Mouse (Mus musculus) hindbrain, embryonic 12.5 days (tissue): ENCODE data around the gene Skap2. TPM values are rescaled to one million over a fixed set of nuclear protein-coding genes. Genes with fewer than 3 reads are reported as not detected.

ENCODE experiments used
- ATAC-seq: fragments of 200-750 bp; cut with Nextera tagmentation; 2 replicates; pipeline ENCODE4 v1.8.0; 2017; ENCODE audit warnings: moderate TSS enrichment; ENCODE audit not compliant: low FRiP score
- H3K27ac ChIP-seq: fragments of 300-500 bp; sonication (generic); 2 replicates; pipeline ENCODE4 v1.5.1; 2016; ENCODE audit warnings: mild to moderate bottlenecking
- H3K27me3 ChIP-seq: fragments of 300-500 bp; sonication (generic); 2 replicates; pipeline ENCODE4 v1.6.1; 2016; ENCODE audit warnings: mild to moderate bottlenecking
- H3K36me3 ChIP-seq: fragments of 300-500 bp; sonication (generic); 2 replicates; pipeline ENCODE4 v1.6.1; 2016; ENCODE audit warnings: mild to moderate bottlenecking
- H3K4me1 ChIP-seq: fragments of 300-500 bp; sonication (generic); 2 replicates; pipeline ENCODE4 v1.6.1; 2016
- H3K4me2 ChIP-seq: fragments of 300-500 bp; sonication (generic); replicated peaks from 2 replicates; pipeline ENCODE4 v1.6.1; 2016; ENCODE audit warnings: mild to moderate bottlenecking
- H3K4me3 ChIP-seq: fragments of 300-500 bp; sonication (generic); 2 replicates; pipeline ENCODE4 v1.5.1; 2016; ENCODE audit warnings: mild to moderate bottlenecking
- H3K9ac ChIP-seq: fragments of 300-500 bp; sonication (generic); 2 replicates; pipeline ENCODE4 v1.6.1; 2016; ENCODE audit warnings: mild to moderate bottlenecking, moderate library complexity
- H3K9me3 ChIP-seq: fragments of 300-500 bp; sonication (generic); replicated peaks from 2 replicates; pipeline ENCODE4 v1.6.1; 2016; ENCODE audit warnings: mild to moderate bottlenecking
- WGBS: fragments of 180-500 bp; shearing (Covaris S2); methylation state at CpG from one replicate; pipeline ENCODE4 v1.1.7; 2016; 5-methylcytosine and 5-hydroxymethylcytosine counted together
- polyA plus RNA-seq: library from polyadenylated mRNA; unstranded; fragments of >200 nt; fragmentation: Nextera tagmentation; extraction: Ambion mirVana; gene quantifications from 2 replicates; pipeline ENCODE4 v1.2.1, GENCODE M21; 2016

Gene Skap2
- 24.4 and 27.8 TPM in 2 replicates for polyA plus RNA-seq

DNA sequence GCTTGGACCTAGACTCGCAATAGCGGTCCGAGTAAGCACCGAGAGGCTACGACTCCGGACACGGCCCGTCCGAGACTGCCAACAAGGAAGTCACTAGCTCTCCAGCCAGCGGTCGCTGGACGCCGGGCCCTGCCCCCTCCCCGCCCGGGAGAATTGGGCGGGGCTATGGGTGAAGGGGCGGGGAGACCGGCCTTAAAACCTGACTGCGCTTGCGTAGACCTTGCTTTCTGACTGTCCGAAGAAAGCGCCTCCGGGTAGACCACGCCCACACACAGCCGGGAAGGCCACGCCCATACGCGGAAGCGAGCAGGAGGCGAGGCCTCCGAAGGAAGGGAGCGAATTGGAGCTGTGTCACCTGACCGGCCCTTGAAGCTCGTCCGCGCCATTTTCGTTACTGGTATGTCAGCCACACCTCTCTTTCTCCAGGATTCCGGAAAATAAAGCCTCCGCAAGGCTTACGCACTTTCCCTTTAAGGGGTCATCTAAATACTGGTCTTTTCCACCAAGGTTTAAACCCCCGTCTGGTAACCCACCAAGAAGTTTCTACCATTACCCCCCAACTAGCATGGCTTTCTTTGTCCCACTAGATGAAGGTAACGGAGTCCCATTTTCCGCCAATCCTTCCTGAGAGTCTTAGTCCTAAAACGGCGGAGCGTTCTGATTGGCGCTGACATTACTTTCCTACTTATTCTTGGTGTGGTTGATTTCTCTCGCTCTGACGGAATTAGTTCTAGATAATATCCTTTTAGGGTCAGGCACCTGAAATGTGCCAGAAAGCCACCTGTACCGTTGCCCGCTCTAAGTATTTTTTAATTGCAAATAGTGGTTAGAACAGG lies at the start of gene Skap2:
Gene Skap2 (minus strand): TSS at position 141 of the 836 bp plus-strand sequence.
- H3K4me2 ChIP-seq = peak within 1 kb of the TSS; percentile 76
- peaks cover 2% of the 10 kb centered on the region; the same call in 1 of the 2 replicates for H3K4me1 ChIP-seq
- peaks cover 38% of the 10 kb centered on the region for H3K27me3 ChIP-seq
- ATAC-seq = peak; percentile 97
- H3K36me3 ChIP-seq = no peaks in the 10 kb centered on the region
- no peaks in the 10 kb centered on the region for H3K9me3 ChIP-seq
- H3K9ac ChIP-seq = peak within 1 kb of the TSS; percentile 55
- 1% methylated on average over 51 of the region's 51 CpGs for WGBS
- H3K27ac ChIP-seq = peak within 1 kb of the TSS; percentile 35; the same call in 1 of the 2 replicates
- H3K4me3 ChIP-seq = peak within 1 kb of the TSS; percentile 62

- Histone ChIP-seq H3K4me1 (peaks cover 7% of the 10 kb centered on the region), H3K9me3 (no peaks in the 10 kb centered on the region), H3K27ac (no peak overlapping the region), H3K4me3 (no peak overlapping the region), H3K9ac (no peak overlapping the region), H3K36me3 (no peaks in the 10 kb centered on the region), H3K4me2 (no peak overlapping the region), H3K27me3 (0 out of 2 replicates have a peak, but pooled peaks cover 5% of the 10 kb centered on the region)
- no peak for ATAC-seq
- 57% methylated on average over 10 of the region's 10 CpGs for WGBS
Measured at GRCm38 (mm10) chr6:52058899-52059448, 46.6 kb upstream of the Skap2 start.

DNA sequence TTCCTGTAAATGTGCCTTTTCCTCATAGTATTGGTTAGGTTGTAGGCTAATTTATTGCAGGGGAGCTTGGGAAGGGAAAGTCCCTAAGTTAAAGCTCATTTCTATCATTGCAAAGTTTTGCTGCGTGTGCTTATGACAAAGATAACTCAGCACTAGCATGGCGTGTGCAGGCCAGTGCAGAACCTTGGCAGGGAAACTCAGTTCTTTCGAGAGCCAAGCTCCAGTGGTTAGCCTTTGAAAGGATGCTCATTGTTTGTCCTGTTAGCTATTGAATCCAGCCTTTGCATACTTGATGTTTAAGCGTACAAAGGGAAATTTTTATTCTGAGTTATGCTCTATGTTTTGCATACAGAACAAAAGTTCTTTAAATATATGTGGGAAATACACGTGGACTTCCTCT lies 45.8 kb upstream of the Skap2 start:
- WGBS = 51% methylated on average over 5 of the region's 5 CpGs

DNA sequence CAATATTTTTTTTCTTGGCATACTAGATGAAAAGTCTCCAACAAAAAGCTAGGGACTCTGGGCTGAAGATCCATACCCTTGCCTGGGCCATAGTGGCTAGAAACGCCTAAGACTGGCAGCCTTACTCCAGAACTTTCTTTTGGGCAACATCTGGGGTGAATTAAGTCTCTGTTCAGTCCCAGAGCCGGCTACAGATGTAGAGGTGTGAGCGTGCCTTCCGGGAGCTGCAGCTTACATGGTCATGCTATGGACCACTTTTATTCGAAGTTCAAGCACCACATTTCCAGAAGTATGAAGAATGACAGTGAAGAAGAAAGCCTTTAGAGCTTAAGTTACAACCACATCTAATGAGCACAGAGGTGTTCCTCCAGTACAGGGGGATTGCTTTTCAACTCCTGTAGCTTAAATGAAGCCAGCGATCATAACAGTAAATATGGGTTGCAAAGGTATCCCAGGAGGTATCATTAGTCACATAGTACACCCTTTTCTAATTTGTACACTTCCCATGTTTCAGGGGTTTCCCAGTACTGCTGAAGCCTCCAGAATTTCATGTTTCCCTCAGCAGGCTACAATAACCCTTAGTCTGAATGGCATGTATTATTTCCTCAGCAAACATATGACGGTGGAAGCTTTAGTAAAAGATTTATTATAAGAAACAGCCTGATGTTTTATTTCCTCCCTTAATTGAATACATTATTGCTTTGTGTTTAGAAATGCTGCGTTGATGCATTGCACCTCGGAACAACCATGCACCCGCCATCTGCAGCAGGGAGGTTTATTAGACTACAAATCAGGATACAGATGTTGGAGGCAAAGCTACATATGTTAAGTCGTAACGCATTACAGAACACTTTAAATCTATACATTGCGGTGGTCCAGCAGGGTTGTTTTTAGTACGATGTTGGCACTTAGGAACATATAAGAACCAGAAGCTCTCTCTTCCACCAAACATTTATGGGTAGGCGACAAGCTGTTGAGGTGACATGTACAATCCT lies 41.5 kb upstream of the Skap2 start:
- no peak overlapping the region for H3K4me3 ChIP-seq
- no peak for ATAC-seq
- no peak overlapping the region for H3K9ac ChIP-seq
- H3K4me1 ChIP-seq = peaks cover 3% of the 10 kb centered on the region; the same call in 1 of the 2 replicates
- no peaks in the 10 kb centered on the region for H3K9me3 ChIP-seq
- WGBS = 77% methylated on average over 15 of the region's 15 CpGs
- 0 out of 2 replicates have a peak, but pooled peaks cover 5% of the 10 kb centered on the region for H3K27me3 ChIP-seq
- H3K4me2 ChIP-seq = no peak overlapping the region
- H3K27ac ChIP-seq = no peak overlapping the region
- H3K36me3 ChIP-seq = no peaks in the 10 kb centered on the region

More for the DNA sequence above, 45.8 kb upstream of the Skap2 start:
- H3K4me2 ChIP-seq = no peak overlapping the region
- H3K27me3 ChIP-seq = 0 out of 2 replicates have a peak, but pooled peaks cover 5% of the 10 kb centered on the region
- no peaks in the 10 kb centered on the region for H3K9me3 ChIP-seq
- H3K9ac ChIP-seq = no peak overlapping the region
- no peak overlapping the region for H3K27ac ChIP-seq
- no peak overlapping the region for H3K4me3 ChIP-seq
- H3K4me1 ChIP-seq = peaks cover 6% of the 10 kb centered on the region
- ATAC-seq = no peak
- no peaks in the 10 kb centered on the region for H3K36me3 ChIP-seq

- Histone ChIP-seq H3K4me3 (no peak overlapping the region), H3K9ac (no peak overlapping the region), H3K4me1 (no peaks in the 10 kb centered on the region), H3K36me3 (no peaks in the 10 kb centered on the region), H3K4me2 (no peak overlapping the region), H3K27me3 (no peaks in the 10 kb centered on the region), H3K27ac (no peak overlapping the region), H3K9me3 (no peaks in the 10 kb centered on the region)
- ATAC-seq = no peak
- 87% methylated on average over 12 of the region's 12 CpGs for WGBS
Measured at GRCm38 (mm10) chr6:52050062-52050461, 37.7 kb upstream of the Skap2 start.

- Histone ChIP-seq H3K9me3 (no peaks in the 10 kb centered on the region), H3K27me3 (no peaks in the 10 kb centered on the region), H3K4me1 (no peaks in the 10 kb centered on the region), H3K4me3 (no peak overlapping the region), H3K9ac (no peak overlapping the region), H3K36me3 (no peaks in the 10 kb centered on the region), H3K4me2 (no peak overlapping the region), H3K27ac (no peak overlapping the region)
- 55% methylated on average over 5 of the region's 5 CpGs for WGBS
- ATAC-seq = no peak
Measured at GRCm38 (mm10) chr6:52045517-52045916, 33.2 kb upstream of the Skap2 start.

DNA sequence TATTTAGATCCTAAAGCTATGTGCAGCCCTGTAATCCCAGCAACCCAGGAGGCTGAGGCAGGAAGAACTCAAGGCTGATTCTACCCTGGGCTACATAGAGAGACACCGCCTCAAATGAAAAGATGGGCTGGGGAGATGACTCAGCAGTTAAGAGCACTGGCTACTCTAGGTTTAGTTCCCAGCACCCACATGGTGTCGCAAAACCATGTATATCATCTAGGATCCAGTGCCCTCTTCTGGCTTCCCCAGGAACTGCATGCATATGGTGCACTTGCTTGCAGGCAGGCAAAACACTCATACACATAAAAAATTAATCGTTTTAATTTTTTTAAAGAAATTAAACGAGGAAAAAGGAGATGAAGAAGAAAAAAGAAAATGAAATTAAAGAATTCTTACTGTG lies 23.7 kb upstream of the Skap2 start:
- H3K4me3 ChIP-seq = no peak overlapping the region
- no peaks in the 10 kb centered on the region for H3K36me3 ChIP-seq
- WGBS = 90% methylated on average over 4 of the region's 4 CpGs
- H3K9me3 ChIP-seq = no peaks in the 10 kb centered on the region
- no peak overlapping the region for H3K27ac ChIP-seq
- no peak overlapping the region for H3K9ac ChIP-seq
- no peaks in the 10 kb centered on the region for H3K27me3 ChIP-seq
- H3K4me1 ChIP-seq = no peaks in the 10 kb centered on the region
- no peak overlapping the region for H3K4me2 ChIP-seq
- ATAC-seq = no peak

DNA sequence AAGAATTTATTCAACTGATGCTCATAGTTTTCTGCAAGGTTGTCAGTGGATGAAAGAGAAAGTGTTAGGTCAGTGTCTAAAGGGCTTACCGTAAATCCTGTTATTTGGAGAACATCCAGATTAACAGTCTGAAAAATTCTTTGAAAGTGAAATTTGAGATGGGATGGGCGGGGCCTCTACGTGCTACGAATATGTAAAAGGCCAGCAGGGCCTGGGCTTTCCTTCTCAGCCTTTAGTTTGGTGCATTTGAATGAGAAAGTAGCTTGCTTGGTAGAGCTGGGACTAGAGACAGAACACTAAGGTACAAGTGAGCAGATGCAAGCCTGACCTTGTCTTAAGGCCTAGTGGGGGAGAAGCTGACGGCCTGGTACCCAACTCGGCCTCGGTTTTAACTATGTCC lies 18.8 kb upstream of the Skap2 start:
- Histone ChIP-seq H3K4me1 (no peaks in the 10 kb centered on the region), H3K4me2 (no peak overlapping the region), H3K9ac (no peak overlapping the region), H3K4me3 (no peak overlapping the region), H3K9me3 (no peaks in the 10 kb centered on the region), H3K27ac (no peak overlapping the region), H3K27me3 (no peaks in the 10 kb centered on the region), H3K36me3 (no peaks in the 10 kb centered on the region)
- WGBS = 42% methylated on average over 7 of the region's 7 CpGs
- ATAC-seq = no peak

GRCm38 (mm10) chr6:52028131-52028530 lies 15.8 kb upstream of the Skap2 start:
- Histone ChIP-seq H3K4me3 (no peak overlapping the region), H3K27me3 (no peaks in the 10 kb centered on the region), H3K4me2 (no peak overlapping the region), H3K9me3 (no peaks in the 10 kb centered on the region), H3K4me1 (no peaks in the 10 kb centered on the region), H3K27ac (no peak overlapping the region), H3K9ac (no peak overlapping the region), H3K36me3 (no peaks in the 10 kb centered on the region)
- ATAC-seq = no peak
- 88% methylated on average over 7 of the region's 7 CpGs for WGBS

DNA sequence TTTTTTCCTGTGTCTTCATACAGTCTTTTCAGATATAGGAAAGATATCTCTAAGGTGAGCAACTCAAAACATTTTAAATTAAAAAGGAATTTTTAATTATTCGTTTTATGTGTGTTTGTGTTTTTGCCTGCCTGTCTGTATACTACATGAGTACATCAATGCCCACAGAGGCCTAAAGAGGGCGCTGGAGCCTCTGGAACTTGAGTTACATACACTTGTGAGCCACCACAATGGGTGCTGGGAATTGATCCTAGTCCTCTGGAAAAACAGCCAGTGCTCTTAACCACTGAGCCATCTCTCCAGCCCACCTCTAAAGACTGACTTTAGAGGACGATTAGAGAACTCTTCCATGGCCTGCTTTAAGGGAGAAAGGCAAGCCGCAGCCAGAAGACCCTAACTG lies 14.8 kb upstream of the Skap2 start:
- 86% methylated on average over 4 of the region's 4 CpGs for WGBS
- Histone ChIP-seq H3K27me3 (no peaks in the 10 kb centered on the region), H3K9me3 (no peaks in the 10 kb centered on the region), H3K4me3 (no peak overlapping the region), H3K27ac (no peak overlapping the region), H3K9ac (no peak overlapping the region), H3K36me3 (no peaks in the 10 kb centered on the region), H3K4me1 (no peaks in the 10 kb centered on the region), H3K4me2 (no peak overlapping the region)
- ATAC-seq = no peak

- H3K27me3 ChIP-seq = no peaks in the 10 kb centered on the region
- no peaks in the 10 kb centered on the region for H3K4me1 ChIP-seq
- H3K36me3 ChIP-seq = no peaks in the 10 kb centered on the region
- no peak for ATAC-seq
- H3K4me2 ChIP-seq = no peak overlapping the region
- no peak overlapping the region for H3K4me3 ChIP-seq
- no peaks in the 10 kb centered on the region for H3K9me3 ChIP-seq
- 88% methylated on average over 11 of the region's 11 CpGs for whole genome bisulfite sequencing
- H3K27ac ChIP-seq = no peak overlapping the region
- no peak overlapping the region for H3K9ac ChIP-seq
Measured at GRCm38 (mm10) chr6:52026281-52026680, 13.9 kb upstream of the Skap2 start.

DNA sequence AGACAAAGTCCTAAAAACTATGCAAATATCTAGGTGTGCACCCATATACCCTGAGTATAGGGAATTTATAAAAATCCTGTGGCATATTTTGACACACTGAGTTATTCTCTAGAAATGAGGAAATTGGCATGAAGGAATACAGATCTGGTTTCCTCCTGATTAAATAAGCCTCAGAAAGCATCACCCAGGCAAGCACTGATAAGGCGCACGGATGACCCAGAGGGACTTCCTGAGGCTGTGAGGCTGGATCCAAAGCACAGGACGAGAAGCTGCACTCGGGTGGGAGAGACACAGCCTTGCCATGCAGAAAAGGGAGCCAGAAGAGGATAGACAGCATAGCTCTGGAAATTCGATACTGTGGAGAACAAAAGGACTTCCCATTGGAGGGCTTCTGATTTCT lies 12.4 kb upstream of the Skap2 start:
- Histone ChIP-seq H3K27ac (no peak overlapping the region), H3K4me2 (no peak overlapping the region), H3K4me3 (no peak overlapping the region), H3K9me3 (no peaks in the 10 kb centered on the region), H3K36me3 (no peaks in the 10 kb centered on the region), H3K4me1 (no peaks in the 10 kb centered on the region), H3K9ac (no peak overlapping the region), H3K27me3 (no peaks in the 10 kb centered on the region)
- ATAC-seq = no peak
- WGBS = 53% methylated on average over 5 of the region's 5 CpGs
